Mouse (Mus musculus) c-Kit-negative CD71-positive TER-119-positive erythroid progenitor cells, embryonic 14.5 days (primary cell): ENCODE data around the gene Adcyap1r1.
A peak's percentile ranks its signal among the peaks of the same experiment; 100 is the strongest.

Experiments
- DNase-seq: peaks from one replicate; pipeline ENCODE4 v3.0.0-alpha.2; 2013; ENCODE audit warnings: low read depth, low spot score

The Adcyap1r1 gene

GRCm38 (mm10) chr6:55448976-55449678 lies 2.7 kb upstream of the Adcyap1r1 start:
- DNase-seq = no peak

- no peak for DNase-seq
These were observed 603 bp downstream of the Adcyap1r1 start for GRCm38 (mm10) chr6:55452381-55452780.

- no peak for DNase-seq
These were observed 1.8 kb downstream of the Adcyap1r1 start for GRCm38 (mm10) chr6:55453548-55453947.

- no peak for DNase-seq
These were observed 3.9 kb downstream of the Adcyap1r1 start for GRCm38 (mm10) chr6:55455641-55456040.

- DNase-seq = no peak
These were observed 5.9 kb downstream of the Adcyap1r1 start for GRCm38 (mm10) chr6:55457727-55458126.

GRCm38 (mm10) chr6:55458156-55458555 lies 6.4 kb downstream of the Adcyap1r1 start:
- no peak for DNase-seq

GRCm38 (mm10) chr6:55459545-55460397 lies 8.0 kb downstream of the Adcyap1r1 start:
- DNase-seq = no peak

- DNase-seq = peak; percentile 20
These were observed 9.4 kb downstream of the Adcyap1r1 start for GRCm38 (mm10) chr6:55461141-55461540.

GRCm38 (mm10) chr6:55461678-55462077 lies 9.9 kb downstream of the Adcyap1r1 start:
- DNase-seq = no peak

- DNase-seq = no peak
These were observed 10.6 kb downstream of the Adcyap1r1 start for GRCm38 (mm10) chr6:55462394-55462793.

- no peak for DNase-seq
These were observed 12.2 kb downstream of the Adcyap1r1 start for GRCm38 (mm10) chr6:55463966-55464365.

GRCm38 (mm10) chr6:55465311-55465710 lies 13.5 kb downstream of the Adcyap1r1 start:
- DNase-seq = no peak

- DNase-seq = no peak
These were observed 14.6 kb downstream of the Adcyap1r1 start for GRCm38 (mm10) chr6:55466301-55466761.

- no peak for DNase-seq
These were observed 18.9 kb downstream of the Adcyap1r1 start for GRCm38 (mm10) chr6:55470691-55471090.

- DNase-seq = no peak
These were observed 20.6 kb downstream of the Adcyap1r1 start for GRCm38 (mm10) chr6:55472381-55472780.

- no peak for DNase-seq
These were observed 29.2 kb downstream of the Adcyap1r1 start for GRCm38 (mm10) chr6:55480988-55481387.

GRCm38 (mm10) chr6:55482471-55482870 lies 30.7 kb downstream of the Adcyap1r1 start:
- no peak for DNase-seq

- no peak for DNase-seq
These were observed 31.6 kb downstream of the Adcyap1r1 start for GRCm38 (mm10) chr6:55483360-55483759.

- DNase-seq = no peak
These were observed 32.4 kb downstream of the Adcyap1r1 start for GRCm38 (mm10) chr6:55484224-55484623.

- no peak for DNase-seq
These were observed 33.4 kb downstream of the Adcyap1r1 start for GRCm38 (mm10) chr6:55485216-55485615.

- no peak for DNase-seq
These were observed 35.9 kb downstream of the Adcyap1r1 start for GRCm38 (mm10) chr6:55487726-55488125.

GRCm38 (mm10) chr6:55496201-55496600 lies 44.4 kb downstream of the Adcyap1r1 start:
- no peak for DNase-seq

- no peak for DNase-seq
These were observed 47.0 kb downstream of the Adcyap1r1 start for GRCm38 (mm10) chr6:55498753-55499152.
